Mouse (Mus musculus): ENCODE measurements around the gene Synpo2.
"Not testable (repeated sequence)": the region's sequence is repeated elsewhere in the genome, so short reads cannot be mapped to it uniquely, and the experiment has no call there.

Gene Synpo2

DNA sequence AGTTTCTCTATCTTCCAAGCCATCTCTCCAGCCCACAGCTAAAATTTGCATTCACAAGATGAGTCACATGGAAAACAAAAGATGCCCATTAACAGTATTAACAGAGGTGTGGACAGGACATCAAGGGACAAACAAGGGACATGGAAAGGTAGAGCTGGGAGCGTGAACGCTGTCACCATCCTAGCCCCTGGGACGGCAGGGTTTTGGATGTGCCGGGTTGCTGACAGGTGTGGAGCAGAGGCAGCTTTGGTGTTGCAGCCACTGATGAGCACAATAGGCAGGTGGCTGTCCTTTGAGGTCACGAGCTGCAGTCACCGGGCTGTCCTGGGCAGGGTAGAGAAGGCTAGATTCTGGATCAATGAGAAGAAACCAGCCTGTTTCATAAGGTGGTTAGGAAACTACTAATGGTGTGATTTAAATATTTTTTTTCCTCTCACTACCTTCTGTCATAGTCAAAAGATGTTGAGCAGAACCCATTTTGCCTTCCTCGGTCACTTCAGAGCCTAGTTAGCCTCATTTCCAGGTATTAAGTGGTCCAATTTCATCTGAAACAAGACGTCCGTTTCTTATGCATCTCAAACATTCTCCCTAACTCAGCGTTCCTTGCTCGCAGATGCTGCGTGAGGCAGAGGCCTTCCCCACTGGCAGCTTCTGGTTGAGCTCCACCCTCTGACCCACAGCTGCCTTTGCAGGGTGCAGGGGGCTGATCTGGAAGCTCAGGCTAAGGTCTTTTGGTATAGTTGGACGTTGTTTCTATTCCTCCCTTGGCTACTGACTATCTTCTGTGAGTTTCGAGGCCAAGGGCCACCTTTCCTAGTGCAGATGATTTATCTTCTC lies 105.4 kb downstream of the Synpo2 start:
- no peak for DNase-seq (ENCODE audit: low read depth)

DNA sequence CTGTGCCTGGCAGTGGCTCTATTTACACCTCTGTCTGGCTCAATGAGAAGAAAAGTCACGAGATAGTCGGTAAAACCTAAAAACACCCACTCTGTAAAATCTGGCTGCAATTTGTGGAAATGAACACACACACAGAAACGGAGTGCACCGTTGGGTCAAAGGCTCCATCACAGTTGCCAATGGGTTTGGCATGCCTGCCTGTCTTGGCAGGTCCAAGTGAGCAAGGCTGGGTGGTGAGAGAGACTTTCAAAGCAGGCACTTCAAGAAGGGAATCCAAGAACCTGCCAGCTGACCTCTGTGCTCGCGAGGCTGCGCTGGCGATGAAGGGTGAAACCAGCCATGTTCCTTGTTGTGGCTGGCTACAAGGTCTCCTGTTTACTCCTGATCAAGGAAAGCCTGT lies 107.2 kb downstream of the Synpo2 start:
- DNase-seq (ENCODE audit: low read depth) = no peak

DNA sequence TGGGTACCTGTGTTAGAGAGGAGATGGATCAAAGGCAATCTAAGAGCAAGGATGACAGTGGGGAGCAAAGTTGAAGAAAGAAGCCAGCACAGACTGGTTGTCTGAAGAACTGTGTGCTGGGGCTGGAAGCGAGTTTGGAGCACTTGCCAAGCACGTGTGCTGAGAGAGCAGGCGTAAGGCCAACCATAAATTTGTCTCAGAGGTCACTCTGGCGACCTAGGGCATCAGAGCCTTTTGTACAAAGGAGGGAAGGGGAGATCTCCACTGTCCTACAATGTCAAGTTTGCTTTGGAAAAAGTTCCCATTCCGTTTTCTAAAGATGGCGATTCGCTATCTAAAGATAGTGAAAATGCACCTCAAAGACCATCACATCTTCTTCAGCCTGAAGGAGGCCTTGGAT lies 107.9 kb downstream of the Synpo2 start:
- no peak for DNase-seq (ENCODE audit: low read depth)

DNA sequence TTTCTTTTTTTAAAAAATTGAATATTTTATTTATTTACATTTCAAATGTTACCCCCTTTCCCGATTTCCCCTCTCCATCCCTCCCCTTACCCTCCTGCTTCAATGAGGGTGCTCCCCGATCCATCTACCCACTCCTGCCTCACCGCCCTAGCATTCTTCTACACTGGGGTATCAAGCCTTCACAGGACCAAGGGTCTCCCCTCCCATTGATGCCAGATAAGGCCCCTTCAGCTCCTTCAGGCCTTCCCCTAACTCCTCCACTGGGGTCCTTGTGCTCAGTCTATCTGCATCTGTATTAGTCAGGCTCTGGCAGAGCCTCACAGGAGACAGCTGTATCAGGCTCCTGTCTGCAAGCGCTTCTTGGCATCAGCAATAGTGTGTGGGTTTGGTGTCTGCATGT lies 109.2 kb downstream of the Synpo2 start:
- DNase-seq (ENCODE audit: low read depth) = not testable (repeated sequence)

DNA sequence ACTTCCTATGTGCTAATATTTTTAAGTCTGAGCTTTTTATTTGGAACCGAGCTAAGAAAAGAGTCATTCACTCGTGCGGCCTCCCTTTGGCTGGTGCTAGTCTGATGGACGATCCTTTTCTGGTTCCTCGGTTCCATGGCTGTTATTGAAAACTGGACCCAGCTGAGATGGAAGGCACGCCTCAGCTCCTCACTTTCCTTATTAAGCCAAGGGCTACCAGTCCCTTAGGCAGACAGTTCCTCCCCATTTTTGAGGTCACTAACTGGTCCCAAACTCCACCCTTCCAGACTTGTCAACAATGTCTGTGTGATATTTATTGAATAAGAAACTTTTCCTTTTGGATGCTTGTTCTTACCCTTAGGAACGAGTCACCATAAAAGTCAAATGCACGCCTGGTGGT lies 112.1 kb downstream of the Synpo2 start:
- DNase-seq (ENCODE audit: low read depth) = no peak

DNA sequence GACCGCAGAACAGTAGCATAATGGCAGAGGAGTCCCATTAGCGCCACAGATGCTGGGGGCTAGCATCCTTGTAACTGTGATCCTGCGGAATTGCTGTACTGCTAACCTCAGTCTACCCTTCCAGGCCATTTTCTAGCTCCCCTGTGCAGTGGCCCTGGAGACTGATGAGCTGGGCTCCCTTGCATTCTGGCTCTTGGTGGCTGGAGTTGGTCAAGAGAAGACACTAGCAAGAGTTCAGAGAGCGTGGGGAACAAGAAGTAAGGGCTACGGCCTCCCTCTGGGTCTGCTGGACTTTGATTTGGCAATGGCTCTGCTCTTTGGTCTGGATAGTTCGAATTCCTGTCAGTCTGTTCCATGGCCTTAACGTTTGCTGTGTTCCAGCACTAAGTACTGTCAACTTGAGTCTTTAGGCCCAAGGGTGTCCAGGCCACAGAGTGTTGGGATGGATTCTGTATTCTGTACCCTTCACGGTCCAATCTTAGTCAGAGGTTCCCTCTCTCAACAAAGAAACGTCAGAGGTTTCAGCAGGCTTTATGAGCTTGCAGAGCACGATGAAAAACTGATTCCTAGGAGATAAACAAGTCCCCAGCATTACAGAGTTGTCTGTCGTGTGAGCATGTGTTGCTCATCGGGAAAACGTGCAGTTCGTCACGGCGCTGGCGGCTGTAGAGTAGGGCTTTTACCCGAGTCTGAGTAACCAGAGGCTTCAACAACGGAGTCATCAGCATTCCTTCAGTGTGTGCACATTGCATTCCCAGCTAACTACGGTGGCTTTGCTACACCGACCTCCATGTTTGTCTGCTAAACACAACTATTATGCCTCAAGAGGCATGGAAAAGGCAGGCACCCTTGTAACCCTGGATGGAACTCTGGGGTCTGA lies 113.6 kb downstream of the Synpo2 start:
- no peak for DNase-seq (ENCODE audit: low read depth)

DNA sequence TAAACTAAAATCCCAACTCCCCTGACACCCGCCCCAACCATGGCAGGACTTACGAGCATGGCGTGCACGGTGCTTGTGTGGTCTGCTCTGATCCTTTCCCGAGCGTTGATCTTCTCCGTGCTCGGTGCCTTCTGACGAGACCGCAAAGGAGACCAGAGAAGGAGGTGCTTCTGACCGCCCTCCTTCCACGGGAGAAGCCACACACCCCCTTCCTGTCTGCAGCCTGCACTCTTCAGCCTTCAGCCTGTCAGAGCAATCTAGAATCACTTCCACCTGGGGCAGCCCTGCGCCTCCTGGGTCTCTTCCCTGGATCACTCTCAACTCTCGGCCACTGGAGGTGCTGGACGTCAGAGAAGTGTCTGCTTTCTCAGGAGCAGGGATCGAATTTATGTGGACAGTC lies 119.0 kb downstream of the Synpo2 start:
- DNase-seq (ENCODE audit: low read depth) = no peak

DNA sequence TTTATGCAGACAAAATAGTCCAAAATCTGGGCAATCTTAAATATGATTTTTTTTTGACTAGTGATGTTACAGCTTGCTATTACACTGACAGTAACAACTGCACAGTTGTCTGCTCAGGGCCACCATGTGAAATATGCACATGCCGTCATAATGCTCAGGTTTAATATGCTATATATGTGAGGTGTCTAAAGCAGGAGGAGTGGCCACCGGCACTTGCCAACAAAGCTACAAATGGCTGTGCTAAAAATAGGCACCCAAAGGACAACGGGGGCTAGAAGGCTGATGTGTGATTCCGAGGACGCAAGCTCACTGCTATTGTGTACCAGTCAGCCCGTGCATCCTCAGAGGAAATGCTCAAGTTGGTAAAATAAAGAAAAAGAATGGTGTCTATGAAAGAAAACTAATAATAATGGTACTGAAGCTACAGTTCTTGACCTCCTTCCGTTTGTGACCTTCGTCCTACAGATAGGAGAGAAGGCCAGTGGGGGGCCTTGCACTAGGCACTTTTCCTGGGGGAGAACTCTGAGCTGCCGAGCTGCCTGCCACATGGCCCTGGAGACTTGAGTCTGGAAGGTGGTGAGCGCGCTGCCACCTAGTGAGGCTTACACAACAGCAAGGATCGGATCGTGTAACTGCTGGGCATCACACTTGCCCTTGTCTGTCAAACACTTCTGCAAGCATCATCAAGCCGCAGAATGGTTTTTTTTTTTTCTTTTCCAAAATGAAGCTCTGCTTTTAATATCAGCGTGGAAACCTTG lies 120.0 kb downstream of the Synpo2 start:
- DNase-seq (ENCODE audit: low read depth) = no peak

DNA sequence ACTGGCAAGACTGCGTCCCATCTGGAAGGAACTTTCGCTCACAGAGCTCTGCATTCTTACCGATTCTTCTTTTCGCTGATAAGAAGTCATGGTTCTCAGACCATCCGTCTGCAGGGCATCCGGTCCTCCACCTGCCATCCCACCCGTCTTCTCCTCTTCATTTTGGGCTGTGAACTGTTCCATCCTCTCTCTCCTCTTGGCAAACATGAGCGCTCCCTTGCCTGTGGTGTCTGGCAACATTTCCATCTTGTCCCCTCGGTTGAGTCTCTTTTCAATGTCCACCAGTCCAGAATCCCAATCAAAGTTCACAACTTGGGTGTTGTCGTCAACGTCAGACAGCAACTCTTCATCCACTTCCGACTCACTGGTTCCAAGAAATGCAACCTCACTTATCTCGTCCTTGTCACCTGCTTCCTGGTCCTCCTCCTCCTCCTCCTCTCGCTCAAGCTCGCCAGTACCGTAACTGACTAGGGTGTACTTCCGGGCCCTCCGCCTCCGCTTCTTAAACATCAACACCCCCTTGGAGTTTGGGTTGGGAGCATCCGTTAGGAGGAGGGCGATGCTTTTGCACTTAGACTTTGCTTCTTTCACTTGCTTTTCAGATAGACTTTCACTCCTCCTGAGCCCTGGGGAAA lies 121.8 kb downstream of the Synpo2 start:
- no peak for DNase-seq (ENCODE audit: low read depth)

DNA sequence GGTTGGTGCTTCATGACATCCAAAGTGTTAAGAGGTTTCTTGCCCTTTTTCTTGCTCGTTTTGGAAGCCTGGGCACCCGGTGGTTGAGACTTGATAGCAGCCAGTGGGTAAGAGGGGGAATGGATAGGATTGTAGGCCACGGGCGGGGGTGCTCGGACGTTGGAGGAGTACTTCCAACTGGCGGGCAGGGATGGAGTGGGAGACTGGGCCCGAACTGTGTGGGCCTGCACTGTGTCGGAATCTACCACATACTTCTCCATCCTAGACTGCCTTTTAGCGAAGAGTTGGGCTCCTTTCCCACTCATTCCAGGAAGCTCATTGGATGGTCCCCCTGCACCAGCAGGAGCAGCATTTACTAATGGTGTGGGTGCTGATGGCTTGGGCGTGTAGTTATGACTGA lies 123.2 kb downstream of the Synpo2 start:
- no peak for DNase-seq (ENCODE audit: low read depth)

DNA sequence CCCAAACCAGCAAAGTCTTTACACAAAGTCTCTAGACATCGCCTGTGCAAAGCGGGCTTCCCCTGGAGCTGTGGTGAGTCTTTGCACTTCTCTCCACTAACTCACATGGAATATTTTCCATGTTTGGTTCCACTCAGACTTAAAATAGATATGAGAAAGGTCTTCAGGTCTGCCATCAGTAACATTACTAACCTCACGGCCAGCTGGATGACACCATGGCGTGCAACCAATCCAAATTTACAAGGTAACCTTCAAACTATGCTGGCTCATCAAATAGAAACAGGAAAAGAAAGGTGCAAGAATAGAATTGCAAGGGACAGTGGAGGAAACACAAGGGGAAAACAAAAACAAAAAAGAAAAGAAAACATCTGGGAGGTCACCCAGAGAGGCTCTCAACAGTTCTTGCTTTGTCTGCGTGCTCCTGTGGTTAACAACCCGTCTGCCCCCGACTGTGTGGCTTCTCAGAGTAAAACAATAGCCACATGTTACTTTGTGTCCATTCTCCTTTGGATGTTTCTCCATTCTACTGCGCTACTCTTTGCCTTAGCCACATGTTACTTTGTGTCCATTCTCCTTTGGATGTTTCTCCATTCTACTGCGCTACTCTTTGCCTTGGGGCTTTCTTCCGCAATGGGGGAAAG lies 124.8 kb downstream of the Synpo2 start:
- no peak for DNase-seq (ENCODE audit: low read depth)

DNA sequence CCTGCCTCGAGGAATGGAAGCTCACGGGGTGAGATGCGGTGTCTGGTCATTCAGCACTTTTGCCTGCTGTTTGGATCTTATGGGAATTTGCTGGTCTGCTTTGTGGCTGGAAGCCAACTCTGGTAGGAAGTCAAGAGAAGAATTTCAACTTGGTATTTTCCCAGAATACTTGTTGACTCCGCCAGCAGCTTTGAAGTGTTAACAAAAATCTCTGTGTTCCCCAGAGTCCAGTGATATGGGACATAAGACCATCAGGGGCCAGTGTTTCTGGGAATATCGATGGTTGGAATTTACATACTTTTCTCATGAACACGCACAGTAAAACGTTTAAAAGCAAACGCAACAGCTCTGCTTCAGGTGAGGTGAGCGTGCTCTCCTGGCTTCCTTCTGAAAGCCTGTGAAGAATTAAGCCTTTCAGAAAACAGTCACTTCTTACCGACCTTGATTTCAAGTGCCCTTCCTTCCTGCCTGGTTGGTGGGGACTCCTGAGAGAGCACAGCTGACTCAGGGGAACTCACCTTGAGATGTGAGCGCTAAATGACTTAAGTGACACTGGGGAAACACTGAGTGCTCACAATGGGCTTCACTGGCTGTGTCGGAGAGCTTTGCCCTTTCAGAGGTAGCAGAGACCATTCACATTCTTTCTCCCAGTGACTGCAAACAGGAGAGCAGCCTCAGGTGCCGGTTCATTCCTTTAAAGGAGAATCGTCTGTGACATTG lies 128.0 kb downstream of the Synpo2 start:
- no peak for DNase-seq (ENCODE audit: low read depth)

DNA sequence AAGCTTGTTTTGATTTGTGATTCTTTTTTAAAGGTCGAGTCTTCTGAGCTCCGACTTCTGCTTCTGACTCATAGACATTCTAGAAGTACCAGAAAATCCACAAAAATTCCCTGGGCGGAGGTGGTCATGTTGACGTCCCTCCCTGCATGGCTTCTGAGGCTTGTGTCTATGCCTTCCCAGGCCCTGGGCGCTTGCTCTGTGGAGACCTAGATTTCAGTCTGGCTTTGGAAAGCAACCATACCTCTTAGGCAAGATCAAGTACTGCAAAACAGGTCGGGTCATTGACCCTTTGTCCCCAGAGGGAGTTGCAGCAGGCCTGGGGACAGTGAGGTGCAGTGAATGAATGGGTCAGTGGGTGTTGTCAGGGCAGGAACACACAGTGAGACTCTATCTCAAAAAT lies 131.6 kb downstream of the Synpo2 start:
- DNase-seq (ENCODE audit: low read depth) = no peak

DNA sequence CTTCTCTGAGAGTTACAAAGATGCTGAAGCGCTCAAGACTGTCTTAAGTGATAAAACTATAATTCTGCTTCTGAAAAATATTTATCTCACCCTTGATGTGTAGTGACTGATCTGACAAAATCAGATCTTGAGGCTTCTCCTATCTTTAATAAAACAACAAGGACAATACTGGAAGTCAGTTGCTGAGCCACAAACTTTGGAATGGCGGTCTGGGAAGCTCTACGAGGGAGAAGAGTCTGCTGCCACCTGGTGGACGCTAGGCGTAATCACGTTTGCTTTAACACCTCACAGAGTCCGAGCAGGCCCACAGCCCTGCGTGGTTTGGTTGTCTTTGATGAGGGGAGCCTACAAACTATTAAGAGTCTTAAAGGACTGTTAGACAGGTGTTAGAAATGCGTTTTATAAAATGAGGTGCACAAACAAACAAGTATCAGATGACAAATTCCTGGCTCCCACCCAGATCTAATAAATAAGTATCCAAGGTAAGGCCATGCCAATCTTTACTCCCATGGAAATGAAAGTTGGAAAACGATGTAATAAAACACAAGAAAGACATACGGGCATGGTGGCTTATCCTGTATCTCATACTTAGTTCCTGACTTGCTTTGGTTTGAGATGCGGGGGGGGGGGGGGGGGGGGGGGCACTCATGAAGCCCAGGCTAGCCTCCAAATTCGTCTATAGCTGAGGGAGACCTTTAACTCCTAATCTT lies 132.6 kb downstream of the Synpo2 start:
- DNase-seq (ENCODE audit: low read depth) = peak; percentile 34

DNA sequence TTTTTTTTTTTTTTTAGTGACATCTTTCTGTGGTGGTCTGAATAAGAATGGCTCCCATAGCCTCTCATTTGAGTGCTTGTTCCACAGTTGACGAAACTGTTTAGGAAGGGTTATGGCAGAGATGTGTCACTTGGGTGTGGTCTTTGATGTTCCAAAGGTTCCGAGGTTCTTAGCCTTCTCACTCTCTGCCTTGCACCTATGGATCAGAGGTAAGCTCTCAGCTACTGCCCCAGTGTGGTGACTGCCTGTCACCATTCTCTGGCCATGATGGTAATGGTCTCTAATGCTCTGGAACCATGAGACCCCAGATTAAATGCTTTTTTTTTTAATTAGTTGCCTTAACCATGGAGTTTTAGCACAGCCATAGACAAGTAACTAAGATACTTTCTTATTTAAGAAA lies 134.2 kb downstream of the Synpo2 start:
- DNase-seq (ENCODE audit: low read depth) = no peak

DNA sequence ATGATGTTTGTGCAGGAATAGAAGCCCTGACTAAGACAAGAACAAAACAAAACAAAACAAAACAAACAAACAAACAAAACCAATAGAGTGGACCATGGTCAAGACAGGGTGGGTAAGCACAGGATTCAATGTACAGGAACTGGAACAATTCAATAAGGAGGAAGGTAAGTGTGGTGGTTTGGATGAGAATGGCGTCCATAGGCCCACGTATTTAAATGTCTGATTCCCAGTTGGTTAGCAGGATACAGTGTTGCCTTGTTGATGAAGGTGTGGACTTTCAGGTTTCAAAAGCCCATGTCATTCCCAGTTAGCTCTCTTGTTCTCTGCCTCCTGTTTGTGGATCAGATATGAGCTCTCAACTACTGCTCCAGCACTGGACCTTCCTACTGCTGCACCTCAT lies 140.8 kb downstream of the Synpo2 start:
- no peak for DNase-seq (ENCODE audit: low read depth)

DNA sequence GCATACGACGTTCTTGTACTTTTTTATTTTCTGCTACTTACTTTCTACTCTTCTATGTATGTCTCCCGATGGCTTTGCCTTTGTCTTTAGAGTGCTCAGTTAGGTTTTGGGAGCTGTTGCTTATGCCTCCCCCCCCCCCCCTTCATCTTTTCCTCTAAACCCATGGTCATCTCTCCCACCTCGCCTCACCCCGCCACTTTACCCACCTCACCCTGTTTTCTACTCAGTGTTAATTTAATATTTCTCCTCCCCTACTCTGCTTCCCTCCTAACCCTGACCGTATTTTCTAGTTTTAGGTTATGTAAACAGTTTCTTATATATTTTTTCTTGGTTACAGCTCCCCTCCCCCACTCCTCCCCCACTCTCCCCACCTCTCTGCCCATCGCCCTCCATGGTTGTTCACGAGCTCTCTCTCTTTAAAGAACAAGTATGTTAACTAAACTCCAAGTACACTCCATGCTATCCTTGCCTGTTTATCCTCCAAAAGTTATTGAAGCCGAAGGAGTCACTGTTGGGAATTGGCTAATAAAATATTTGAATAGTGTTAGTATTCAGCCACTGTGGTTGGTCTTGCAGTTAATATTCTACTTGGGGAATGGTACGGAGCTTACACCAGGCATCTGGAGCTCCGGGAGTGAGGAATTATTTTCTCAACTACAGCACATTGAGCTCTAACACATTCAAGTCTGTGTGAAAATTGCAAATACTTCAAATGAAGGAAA lies 142.1 kb downstream of the Synpo2 start:
- no peak for DNase-seq (ENCODE audit: low read depth)

DNA sequence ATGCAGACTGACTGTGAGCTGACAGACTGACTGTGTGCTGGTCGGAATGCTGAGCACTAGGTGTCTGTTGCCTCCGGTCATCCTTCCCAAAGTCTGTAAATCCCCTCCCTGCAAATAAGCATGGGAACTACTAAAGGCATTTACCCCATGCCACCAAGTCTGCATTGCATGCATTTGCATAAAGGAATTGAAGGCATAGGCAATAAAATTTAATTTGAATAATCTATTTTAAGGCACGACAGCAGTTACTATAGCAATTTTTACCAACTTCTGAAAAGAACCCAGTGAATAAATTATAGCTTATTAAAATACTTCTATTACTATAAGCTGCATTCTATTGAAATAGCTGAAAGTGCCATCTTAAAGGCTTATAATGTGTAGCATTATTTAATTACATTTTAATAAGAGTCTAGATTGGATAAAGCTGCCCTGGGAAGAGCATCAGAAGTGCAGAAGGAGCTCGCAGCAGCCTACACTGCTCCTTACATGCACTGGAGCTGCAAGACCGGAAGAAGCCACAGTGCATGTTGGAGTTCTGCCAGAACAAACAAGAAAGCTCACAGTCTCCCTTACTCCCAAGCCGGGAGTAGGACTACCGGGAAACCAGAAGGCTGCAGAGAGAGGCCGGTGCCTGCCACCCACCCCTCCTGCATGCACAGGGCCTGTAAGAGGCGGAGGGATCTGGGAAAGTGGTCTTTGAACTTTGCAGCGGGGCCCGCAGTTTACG lies 142.9 kb downstream of the Synpo2 start:
- no peak for DNase-seq (ENCODE audit: low read depth)

DNA sequence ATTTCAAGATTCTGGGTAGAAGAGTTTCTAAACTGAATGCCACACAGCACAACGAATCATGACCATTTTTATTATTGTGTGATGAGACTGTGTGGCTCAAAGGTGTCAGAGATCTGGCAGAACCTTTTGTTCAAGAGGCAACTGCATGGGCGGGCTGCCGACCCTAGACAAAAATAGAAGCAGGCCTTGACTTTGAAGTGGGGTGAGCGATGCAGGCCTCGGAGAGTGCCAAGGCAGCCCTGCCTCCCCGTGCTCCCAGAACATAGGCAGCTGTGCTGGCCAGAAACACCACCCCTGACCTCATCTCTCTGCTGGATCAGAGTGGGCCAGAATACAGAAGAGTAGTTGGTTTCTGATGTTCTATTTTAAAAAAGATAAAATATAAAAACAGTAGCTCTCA lies 143.5 kb downstream of the Synpo2 start:
- DNase-seq (ENCODE audit: low read depth) = no peak
